Mouse (Mus musculus) stomach, embryonic 16.5 days (tissue): ENCODE measurements around the gene Fgd3. TPM values are rescaled to one million over a fixed set of nuclear protein-coding genes. Genes with fewer than 3 reads are reported as not detected.

Experiments
- ATAC-seq: fragments of 200-750 bp; cut with Nextera tagmentation; 2 replicates; pipeline ENCODE4 v1.8.0; 2017; ENCODE audit warnings: moderate number of reproducible peaks, moderate TSS enrichment; ENCODE audit not compliant: insufficient read depth, low FRiP score
- H3K27ac ChIP-seq: fragments of 300-500 bp; sonication (generic); 2 replicates; pipeline ENCODE4 v1.5.1; 2014; ENCODE audit warnings: low read length
- H3K27me3 ChIP-seq: fragments of 300-500 bp; sonication (generic); 2 replicates; pipeline ENCODE4 v1.6.1; 2014; ENCODE audit warnings: low read length, control low read depth, mixed read lengths; ENCODE audit not compliant: control insufficient read depth, insufficient read depth
- H3K36me3 ChIP-seq: fragments of 300-500 bp; sonication (generic); 2 replicates; pipeline ENCODE4 v1.6.1; 2014; ENCODE audit warnings: low read length; ENCODE audit not compliant: control insufficient read depth, insufficient read depth
- H3K4me1 ChIP-seq: fragments of 300-500 bp; sonication (generic); 2 replicates; pipeline ENCODE4 v1.6.1; 2014; ENCODE audit warnings: low read length, control low read depth, mixed read lengths; ENCODE audit not compliant: control insufficient read depth, insufficient read depth
- H3K4me2 ChIP-seq: fragments of 300-500 bp; sonication (generic); 2 replicates; pipeline ENCODE4 v1.6.1; 2014; ENCODE audit warnings: low read depth, low read length, mixed read lengths
- H3K4me3 ChIP-seq: fragments of 300-500 bp; sonication (generic); replicated peaks from 2 replicates; pipeline ENCODE4 v1.5.1; 2014; ENCODE audit warnings: mild to moderate bottlenecking, low read length
- H3K9ac ChIP-seq: fragments of 300-500 bp; sonication (generic); 2 replicates; pipeline ENCODE4 v1.6.1; 2014; ENCODE audit warnings: low read length
- H3K9me3 ChIP-seq: fragments of 300-500 bp; sonication (generic); replicated peaks from 2 replicates; pipeline ENCODE4 v1.6.1; 2016; ENCODE audit warnings: low read length, control low read depth; ENCODE audit not compliant: control insufficient read depth
- WGBS: fragments of 180-500 bp; shearing (Covaris S2); extraction: QIAGEN DNeasy Blood & Tissue Kit; methylation state at CpG from one replicate; pipeline ENCODE4 v1.1.7; 2014; 5-methylcytosine and 5-hydroxymethylcytosine counted together
- polyA plus RNA-seq: library from polyadenylated mRNA; unstranded; fragments of >200 nt; fragmentation: Nextera tagmentation; extraction: Ambion mirVana; gene quantifications from 2 replicates; pipeline ENCODE4 v1.2.1, GENCODE M21; 2015

Gene Fgd3
- polyA plus RNA-seq, 1 experiment from 2014 or later = 0.40 TPM

GRCm38 (mm10) chr13:49296270-49296669, 23.8 kb downstream of the Fgd3 start:
- 73% methylated on average over 7 of the region's 7 CpGs for WGBS
- Histone ChIP-seq H3K36me3 (no peaks in the 10 kb centered on the region), H3K9me3 (no peaks in the 10 kb centered on the region), H3K4me1 (peaks cover 5% of the 10 kb centered on the region; the same call in 1 of the 2 replicates), H3K9ac (no peak overlapping the region), H3K4me3 (no peak overlapping the region), H3K4me2 (no peak overlapping the region), H3K27me3 (no peaks in the 10 kb centered on the region), H3K27ac (no peak overlapping the region)
- no peak for ATAC-seq

GRCm38 (mm10) chr13:49294108-49294507, 26.0 kb downstream of the Fgd3 start:
- 62% methylated on average over 9 of the region's 9 CpGs for WGBS
- ATAC-seq = no peak

GRCm38 (mm10) chr13:49291949-49292348, 28.2 kb downstream of the Fgd3 start:
- H3K36me3 ChIP-seq = no peaks in the 10 kb centered on the region
- no peaks in the 10 kb centered on the region for H3K4me1 ChIP-seq
- ATAC-seq = no peak
- no peak overlapping the region for H3K9ac ChIP-seq
- no peaks in the 10 kb centered on the region for H3K27me3 ChIP-seq
- no peaks in the 10 kb centered on the region for H3K9me3 ChIP-seq
- H3K4me2 ChIP-seq = no peak overlapping the region
- WGBS = 87% methylated on average over 6 of the region's 6 CpGs
- no peak overlapping the region for H3K27ac ChIP-seq
- H3K4me3 ChIP-seq = no peak overlapping the region

More at GRCm38 (mm10) chr13:49294108-49294507, 26.0 kb downstream of the Fgd3 start:
- Histone ChIP-seq H3K4me2 (no peak overlapping the region), H3K4me3 (no peak overlapping the region), H3K27me3 (no peaks in the 10 kb centered on the region), H3K27ac (no peak overlapping the region), H3K9ac (no peak overlapping the region), H3K4me1 (peaks cover 2% of the 10 kb centered on the region; the same call in 1 of the 2 replicates), H3K36me3 (no peaks in the 10 kb centered on the region), H3K9me3 (no peaks in the 10 kb centered on the region)

- no peak overlapping the region for H3K27ac ChIP-seq
- H3K9ac ChIP-seq = no peak overlapping the region
- no peaks in the 10 kb centered on the region for H3K36me3 ChIP-seq
- no peak for ATAC-seq
- H3K4me2 ChIP-seq = no peak overlapping the region
- 65% methylated on average over 1 of the region's 1 CpGs for WGBS
- H3K9me3 ChIP-seq = no peaks in the 10 kb centered on the region
- H3K4me3 ChIP-seq = no peak overlapping the region
- no peaks in the 10 kb centered on the region for H3K27me3 ChIP-seq
- no peaks in the 10 kb centered on the region for H3K4me1 ChIP-seq
These were observed 28.7 kb downstream of the Fgd3 start for GRCm38 (mm10) chr13:49291398-49291797.

- no peak overlapping the region for H3K27ac ChIP-seq
- H3K36me3 ChIP-seq = no peaks in the 10 kb centered on the region
- H3K4me2 ChIP-seq = no peak overlapping the region
- no peak for ATAC-seq
- H3K9me3 ChIP-seq = no peaks in the 10 kb centered on the region
- H3K27me3 ChIP-seq = no peaks in the 10 kb centered on the region
- H3K9ac ChIP-seq = no peak overlapping the region
- H3K4me3 ChIP-seq = no peak overlapping the region
- H3K4me1 ChIP-seq = no peaks in the 10 kb centered on the region
- WGBS = 80% methylated on average over 6 of the region's 6 CpGs
These were observed 32.9 kb downstream of the Fgd3 start for GRCm38 (mm10) chr13:49287224-49287623.

- no peaks in the 10 kb centered on the region for H3K9me3 ChIP-seq
- no peaks in the 10 kb centered on the region for H3K4me1 ChIP-seq
- H3K36me3 ChIP-seq = no peaks in the 10 kb centered on the region
- H3K27me3 ChIP-seq = no peaks in the 10 kb centered on the region
- no peak overlapping the region for H3K27ac ChIP-seq
- ATAC-seq = peak; percentile 92
- no peak overlapping the region for H3K9ac ChIP-seq
- H3K4me3 ChIP-seq = no peak overlapping the region
- 57% methylated on average over 3 of the region's 3 CpGs for WGBS
- no peak overlapping the region for H3K4me2 ChIP-seq
These were observed 33.4 kb downstream of the Fgd3 start for GRCm38 (mm10) chr13:49286750-49287149.

- Histone ChIP-seq H3K4me2 (no peak overlapping the region), H3K9me3 (no peaks in the 10 kb centered on the region; the same call in 1 of the 2 replicates), H3K27me3 (no peaks in the 10 kb centered on the region), H3K27ac (no peak overlapping the region), H3K9ac (no peak overlapping the region), H3K4me1 (no peaks in the 10 kb centered on the region), H3K36me3 (no peaks in the 10 kb centered on the region), H3K4me3 (no peak overlapping the region)
- ATAC-seq = no peak
- 78% methylated on average over 9 of the region's 9 CpGs for WGBS
These were observed 36.4 kb downstream of the Fgd3 start for GRCm38 (mm10) chr13:49283686-49284085.

GRCm38 (mm10) chr13:49282168-49282567, 37.9 kb downstream of the Fgd3 start:
- Histone ChIP-seq H3K27me3 (no peaks in the 10 kb centered on the region), H3K27ac (no peak overlapping the region), H3K4me1 (no peaks in the 10 kb centered on the region), H3K9ac (no peak overlapping the region), H3K9me3 (no peaks in the 10 kb centered on the region; the same call in 1 of the 2 replicates), H3K4me3 (no peak overlapping the region), H3K36me3 (no peaks in the 10 kb centered on the region), H3K4me2 (no peak overlapping the region)
- 47% methylated on average over 2 of the region's 2 CpGs for WGBS
- ATAC-seq = no peak

- no peak overlapping the region for H3K9ac ChIP-seq
- H3K27ac ChIP-seq = no peak overlapping the region
- no peaks in the 10 kb centered on the region for H3K4me1 ChIP-seq
- no peak overlapping the region for H3K4me3 ChIP-seq
- 63% methylated on average over 5 of the region's 5 CpGs for WGBS
- H3K27me3 ChIP-seq = no peaks in the 10 kb centered on the region
- no peak overlapping the region for H3K4me2 ChIP-seq
- ATAC-seq = no peak
- H3K36me3 ChIP-seq = no peaks in the 10 kb centered on the region
- H3K9me3 ChIP-seq = no peaks in the 10 kb centered on the region
These were observed 48.0 kb downstream of the Fgd3 start for GRCm38 (mm10) chr13:49271831-49272765.
